Mouse (Mus musculus): Measurements from ENCODE around the gene Prr22.

- peak; percentile 75 for TF ChIP-seq POLR2A (IDR thresholded peaks at IDR 0.05; ENCODE audit: insufficient read depth, low read depth, low read length)
- no peak for TF ChIP-seq EP300 (IDR thresholded peaks at IDR 0.05; ENCODE audit: insufficient read depth, low read depth, low read length)
- no peak for TF ChIP-seq CTCF (IDR thresholded peaks at IDR 0.05)
These were observed 8.0 kb upstream of the Prr22 start for GRCm38 (mm10) chr17:56761991-56762410.
